Mouse (Mus musculus) urinary bladder, postnatal 14 days (tissue): Measurements from ENCODE around the gene Cntnap5a.
"Not testable (repeated sequence)": the region's sequence is repeated elsewhere in the genome, so short reads cannot be mapped to it uniquely, and the experiment has no call there.

ENCODE experiments used
- DNase-seq: peaks from one replicate; pipeline ENCODE4 v3.0.0; 2021; ENCODE audit warnings: low spot score

Cntnap5a gene

DNA sequence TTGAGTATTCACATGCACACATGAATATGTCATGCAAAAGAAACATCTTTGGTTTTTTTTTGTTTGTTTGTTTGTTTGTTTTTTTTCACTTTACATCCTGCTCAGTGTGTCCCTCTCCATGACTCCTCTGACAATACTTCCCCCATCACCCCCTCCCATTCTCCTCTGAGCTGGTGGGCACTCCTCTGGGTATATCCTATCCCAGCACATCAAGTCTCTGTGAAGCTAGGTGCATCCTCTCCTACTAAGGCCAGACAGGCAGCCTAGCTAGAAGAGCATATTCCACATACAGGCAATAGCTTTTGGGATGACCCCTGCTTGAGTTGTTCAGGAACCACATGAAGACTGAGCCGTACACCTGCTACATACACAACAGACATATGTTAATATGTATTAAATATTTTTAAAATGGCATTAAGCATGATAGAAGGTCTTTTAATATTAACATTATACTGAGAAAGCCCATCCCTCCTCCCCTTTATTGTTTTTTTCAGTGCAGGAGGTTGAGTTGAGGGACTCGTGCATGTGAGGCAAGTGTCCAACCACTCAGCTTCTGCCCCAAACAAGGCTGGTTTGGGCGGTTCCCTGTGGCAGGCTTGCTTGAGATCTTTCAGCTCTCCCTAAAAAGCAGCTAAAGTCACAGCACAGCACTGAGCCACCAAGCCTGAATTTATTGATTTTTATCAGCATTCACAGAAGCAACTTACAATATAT, 422.6 kb downstream of the Cntnap5a start:
- no peak for DNase-seq

- DNase-seq: no peak
Measured at GRCm38 (mm10) chr1:116107724-116108058, 423.1 kb downstream of the Cntnap5a start.

DNA sequence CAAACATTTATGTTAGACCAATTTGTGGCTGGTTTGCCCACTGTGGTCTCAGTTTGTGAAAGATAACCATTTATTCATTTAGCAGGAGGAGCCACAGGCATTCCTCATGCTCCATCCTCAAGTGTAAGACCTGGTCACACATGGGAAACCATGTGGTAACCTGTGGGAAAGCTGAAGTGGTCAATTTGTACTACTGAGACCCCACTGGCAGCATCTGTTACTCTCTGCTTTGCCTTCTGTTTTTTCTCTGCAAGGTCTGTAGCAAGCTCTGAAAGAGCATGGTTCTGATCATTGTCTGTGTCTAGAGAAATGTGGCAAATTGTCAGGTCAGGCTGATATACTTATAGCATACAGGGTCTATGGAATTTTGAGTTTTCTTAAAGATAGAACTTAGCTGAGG, 423.8 kb downstream of the Cntnap5a start:
- DNase-seq: no peak

GRCm38 (mm10) chr1:116125767-116126166, 441.2 kb downstream of the Cntnap5a start:
- DNase-seq: no peak

DNA sequence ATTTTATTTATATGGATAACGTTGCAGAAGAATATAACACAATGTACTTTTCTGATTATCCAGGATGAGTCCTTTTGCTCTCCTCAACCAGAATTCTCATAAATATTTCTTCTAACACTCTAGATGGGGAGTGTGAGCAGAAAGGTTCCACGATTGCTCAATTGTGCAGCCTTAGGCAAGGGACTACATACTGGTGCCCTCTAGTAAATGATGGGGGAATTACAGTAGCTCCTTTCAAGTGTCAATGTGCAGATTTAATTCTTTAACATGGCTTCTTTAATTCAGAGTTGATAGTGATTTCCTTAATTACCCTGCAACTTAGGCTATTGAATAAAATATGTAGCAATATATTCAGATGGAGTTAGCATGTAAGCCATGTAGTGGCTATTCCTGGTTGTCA, 442.5 kb downstream of the Cntnap5a start:
- DNase-seq: no peak

GRCm38 (mm10) chr1:116128450-116129246, 444.1 kb downstream of the Cntnap5a start:
- no peak for DNase-seq

GRCm38 (mm10) chr1:116132471-116132870, 447.9 kb downstream of the Cntnap5a start:
- no peak for DNase-seq

GRCm38 (mm10) chr1:116149764-116150369, 465.3 kb downstream of the Cntnap5a start:
- DNase-seq: no peak

- DNase-seq: no peak
Measured at GRCm38 (mm10) chr1:116184471-116184870, 499.9 kb downstream of the Cntnap5a start.

DNA sequence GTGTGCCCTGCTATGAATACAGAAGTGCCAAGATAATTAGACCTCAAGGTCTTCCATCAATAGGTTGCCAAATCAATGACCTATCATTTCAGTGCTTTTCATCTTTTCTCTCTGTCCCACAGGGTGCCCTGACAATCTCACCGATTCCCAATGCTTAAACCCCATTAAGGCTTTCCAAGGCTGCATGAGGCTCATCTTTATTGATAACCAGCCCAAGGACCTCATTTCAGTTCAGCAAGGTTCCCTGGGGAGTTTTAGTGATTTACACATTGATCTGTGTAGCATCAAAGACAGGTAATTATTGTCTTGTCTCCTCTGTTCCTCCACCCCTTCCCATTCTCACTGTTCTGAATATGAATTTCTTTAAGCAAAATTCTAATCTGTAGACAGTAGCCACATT, 503.6 kb downstream of the Cntnap5a start:
- not testable (repeated sequence) for DNase-seq

GRCm38 (mm10) chr1:116192299-116192698, 507.7 kb downstream of the Cntnap5a start:
- DNase-seq: no peak

GRCm38 (mm10) chr1:116216883-116217282, 532.3 kb downstream of the Cntnap5a start:
- no peak for DNase-seq

- DNase-seq: no peak
Measured at GRCm38 (mm10) chr1:116240538-116240937, 556.0 kb downstream of the Cntnap5a start.

- DNase-seq: no peak
Measured at GRCm38 (mm10) chr1:116243856-116244255, 559.3 kb downstream of the Cntnap5a start.

DNA sequence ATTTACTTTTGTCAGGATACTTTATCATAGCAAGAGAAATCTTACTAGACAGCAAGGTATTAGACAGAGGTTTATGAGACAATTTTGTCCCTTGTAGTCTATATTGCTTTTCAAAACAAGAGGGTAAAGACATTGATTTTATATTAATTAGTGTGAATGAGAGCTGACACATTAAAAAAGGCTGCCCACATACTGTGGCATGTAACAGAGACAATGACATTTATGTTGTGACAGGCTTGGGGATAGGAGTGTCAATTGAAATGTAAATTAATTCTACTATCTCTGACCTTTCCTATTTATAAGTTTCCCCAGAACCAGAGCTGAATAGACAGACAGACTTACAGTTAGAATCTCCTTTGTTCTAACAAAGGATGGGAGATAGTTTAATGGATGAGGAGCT, 596.6 kb downstream of the Cntnap5a start:
- no peak for DNase-seq

- no peak for DNase-seq
Measured at GRCm38 (mm10) chr1:116283968-116284367, 599.4 kb downstream of the Cntnap5a start.

DNA sequence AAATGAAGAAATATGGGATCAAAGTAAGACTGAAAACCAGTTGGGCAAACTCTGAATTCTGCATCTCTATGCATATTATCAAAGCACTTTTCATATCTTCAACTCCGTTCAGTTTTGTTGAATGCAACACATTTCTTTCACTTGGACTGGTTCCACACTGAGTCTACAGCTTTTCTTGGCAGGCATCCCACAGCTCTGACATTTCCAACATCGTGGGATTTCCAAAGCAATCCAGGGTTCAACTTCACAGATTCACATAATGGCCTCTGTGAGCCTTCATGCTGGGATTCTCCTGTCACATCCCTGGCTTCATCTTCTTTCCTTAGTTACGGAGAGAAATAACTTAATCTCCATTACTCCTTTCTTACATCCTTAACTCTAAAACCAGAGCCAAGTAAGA, 622.0 kb downstream of the Cntnap5a start:
- DNase-seq: no peak

GRCm38 (mm10) chr1:116311512-116311911, 627.0 kb downstream of the Cntnap5a start:
- DNase-seq: no peak

DNA sequence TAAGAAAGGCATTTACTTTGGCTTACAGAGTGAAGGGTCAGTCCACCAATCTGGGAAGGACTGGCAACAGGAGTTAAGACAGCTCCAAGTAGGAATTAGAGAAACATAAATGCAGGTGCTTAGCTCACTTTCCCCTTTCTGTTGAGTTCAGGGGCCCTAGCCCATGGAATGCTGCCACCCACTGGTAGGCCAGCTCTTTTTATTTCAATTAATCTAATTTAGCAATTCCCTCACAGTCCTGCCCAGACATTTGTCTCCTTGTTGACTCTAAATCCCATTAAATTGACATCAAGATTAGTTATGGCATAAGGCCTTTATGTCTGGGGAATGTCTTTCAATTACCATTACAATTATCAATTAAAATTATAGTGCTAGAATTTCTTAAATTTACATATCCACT, 628.7 kb downstream of the Cntnap5a start:
- DNase-seq: no peak

DNA sequence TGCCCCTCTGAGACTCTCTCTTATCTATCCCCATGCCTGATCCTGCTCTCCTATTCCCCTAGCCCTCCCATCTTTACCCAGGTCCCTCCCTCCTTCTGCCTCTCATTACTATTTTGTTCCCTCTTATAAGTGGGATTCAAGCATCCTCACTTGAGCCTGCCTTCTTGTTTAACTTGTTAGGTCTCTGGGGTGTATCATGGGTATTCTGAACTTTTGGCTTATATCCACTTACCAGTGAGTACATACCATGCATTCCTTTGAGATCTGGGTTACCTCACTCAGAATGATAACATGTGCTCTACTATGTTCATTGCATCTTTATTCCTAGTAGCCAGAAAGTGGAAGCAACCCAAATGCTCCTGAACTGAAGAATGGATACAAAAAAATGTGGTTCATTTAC, 639.9 kb downstream of the Cntnap5a start:
- DNase-seq: no peak

- no peak for DNase-seq
Measured at GRCm38 (mm10) chr1:116353669-116354068, 669.1 kb downstream of the Cntnap5a start.

DNA sequence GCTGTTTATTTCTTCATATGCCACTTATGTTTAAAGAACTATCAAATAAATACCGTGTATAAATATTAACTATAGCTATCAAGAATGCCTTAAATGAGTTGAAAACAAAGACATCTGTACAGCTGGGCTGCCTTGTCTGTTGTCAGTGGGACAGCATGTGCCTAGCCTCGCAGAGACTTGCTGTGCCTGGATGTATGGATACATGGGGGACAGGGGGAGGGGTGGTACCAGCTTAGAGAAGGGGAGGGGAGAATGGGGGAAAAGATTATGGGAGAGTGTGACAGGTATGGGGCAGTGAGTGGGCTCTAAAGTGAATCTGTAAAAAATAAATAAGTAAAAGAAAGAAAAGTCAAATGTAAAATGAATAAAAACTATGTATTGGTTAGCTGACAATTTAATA, 681.0 kb downstream of the Cntnap5a start:
- DNase-seq: no peak

DNA sequence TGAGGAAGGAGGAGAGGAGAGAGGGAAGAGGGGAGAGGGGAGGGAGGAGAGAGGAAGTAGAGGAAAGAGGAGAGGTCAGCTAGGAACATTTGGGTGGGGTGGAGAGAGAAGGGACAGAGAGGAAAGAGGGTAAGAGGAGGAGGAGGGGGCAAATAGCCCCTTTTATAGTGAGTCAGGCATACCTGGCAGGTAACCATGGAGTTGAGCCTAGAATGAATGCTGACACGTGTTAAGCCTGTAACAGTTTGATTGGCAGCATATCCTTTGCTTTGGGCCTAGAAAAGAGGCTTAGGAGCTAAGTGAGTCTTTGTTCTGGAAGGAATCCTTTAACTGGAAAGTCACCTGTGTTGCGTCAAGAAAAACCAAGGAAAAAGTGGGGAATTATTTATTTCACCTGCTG, 681.6 kb downstream of the Cntnap5a start:
- DNase-seq: no peak
